Mouse (Mus musculus): ENCODE measurements at regions not wholly inside any gene's neighbourhood (a gene's known extent, or its start where the extent isn't known, plus 50 kb on each side); places are given as distances from the start of the nearest gene placed in this dataset.

GRCm38 (mm10) chr4:47534959-47535358 is 60.5 kb downstream of the Sec61b start:
- in situ Hi-C loops (cut with MboI, MseI) = no loop called here

- in situ Hi-C loops (cut with MboI, MseI) = no loop called here
These were observed 93.2 kb downstream of the Sec61b start for GRCm38 (mm10) chr4:47567694-47568093.

- in situ Hi-C loops (cut with MboI, MseI) = no loop called here
These were observed 96.4 kb downstream of the Sec61b start for GRCm38 (mm10) chr4:47570846-47571245.

- in situ Hi-C loops (cut with MboI, MseI) = no loop called here
These were observed 101.6 kb downstream of the Sec61b start for GRCm38 (mm10) chr4:47576011-47576410.

- in situ Hi-C loops (cut with MboI, MseI) = no loop called here
These were observed 103.0 kb downstream of the Sec61b start for GRCm38 (mm10) chr4:47577490-47577889.

- in situ Hi-C loops (cut with MboI, MseI) = no loop called here
These were observed 104.2 kb downstream of the Sec61b start for GRCm38 (mm10) chr4:47578637-47579036.

GRCm38 (mm10) chr4:47580556-47580955 is 106.1 kb downstream of the Sec61b start:
- in situ Hi-C loops (cut with MboI, MseI) = no loop called here

- in situ Hi-C loops (cut with MboI, MseI) = no loop called here
These were observed 112.8 kb downstream of the Sec61b start for GRCm38 (mm10) chr4:47587256-47587655.

GRCm38 (mm10) chr4:47592271-47592986 is 118.0 kb downstream of the Sec61b start:
- in situ Hi-C loops (cut with MboI, MseI) = no loop called here

- in situ Hi-C loops (cut with MboI, MseI) = no loop called here
These were observed 118.7 kb downstream of the Sec61b start for GRCm38 (mm10) chr4:47593155-47593554.

GRCm38 (mm10) chr4:47594171-47594570 is 119.7 kb downstream of the Sec61b start:
- in situ Hi-C loops (cut with MboI, MseI) = no loop called here

- in situ Hi-C loops (cut with MboI, MseI) = no loop called here
These were observed 121.4 kb downstream of the Sec61b start for GRCm38 (mm10) chr4:47595841-47596240.

GRCm38 (mm10) chr4:47597586-47597985 is 123.1 kb downstream of the Sec61b start:
- in situ Hi-C loops (cut with MboI, MseI) = no loop called here

- in situ Hi-C loops (cut with MboI, MseI) = no loop called here
These were observed 123.8 kb downstream of the Sec61b start for GRCm38 (mm10) chr4:47598216-47598615.

- in situ Hi-C loops (cut with MboI, MseI) = no loop called here
These were observed 127.0 kb downstream of the Sec61b start for GRCm38 (mm10) chr4:47601301-47602070.

GRCm38 (mm10) chr4:47603378-47603777 is 128.9 kb downstream of the Sec61b start:
- in situ Hi-C loops (cut with MboI, MseI) = no loop called here

GRCm38 (mm10) chr4:47603847-47604397 is 129.5 kb downstream of the Sec61b start:
- in situ Hi-C loops (cut with MboI, MseI) = no loop called here

GRCm38 (mm10) chr4:47605676-47606075 is 131.2 kb downstream of the Sec61b start:
- in situ Hi-C loops (cut with MboI, MseI) = no loop called here

GRCm38 (mm10) chr4:47608673-47609072 is 134.2 kb downstream of the Sec61b start:
- in situ Hi-C loops (cut with MboI, MseI) = no loop called here

GRCm38 (mm10) chr4:47610913-47611312 is 136.5 kb downstream of the Sec61b start:
- in situ Hi-C loops (cut with MboI, MseI) = no loop called here

- in situ Hi-C loops (cut with MboI, MseI) = no loop called here
These were observed 142.1 kb downstream of the Sec61b start for GRCm38 (mm10) chr4:47616525-47616924.

- in situ Hi-C loops (cut with MboI, MseI) = no loop called here
These were observed 146.2 kb downstream of the Sec61b start for GRCm38 (mm10) chr4:47620700-47621099.
